Comparison of ENCODE assay signal across 10 mouse cellular contexts in the genomic region with DNA sequence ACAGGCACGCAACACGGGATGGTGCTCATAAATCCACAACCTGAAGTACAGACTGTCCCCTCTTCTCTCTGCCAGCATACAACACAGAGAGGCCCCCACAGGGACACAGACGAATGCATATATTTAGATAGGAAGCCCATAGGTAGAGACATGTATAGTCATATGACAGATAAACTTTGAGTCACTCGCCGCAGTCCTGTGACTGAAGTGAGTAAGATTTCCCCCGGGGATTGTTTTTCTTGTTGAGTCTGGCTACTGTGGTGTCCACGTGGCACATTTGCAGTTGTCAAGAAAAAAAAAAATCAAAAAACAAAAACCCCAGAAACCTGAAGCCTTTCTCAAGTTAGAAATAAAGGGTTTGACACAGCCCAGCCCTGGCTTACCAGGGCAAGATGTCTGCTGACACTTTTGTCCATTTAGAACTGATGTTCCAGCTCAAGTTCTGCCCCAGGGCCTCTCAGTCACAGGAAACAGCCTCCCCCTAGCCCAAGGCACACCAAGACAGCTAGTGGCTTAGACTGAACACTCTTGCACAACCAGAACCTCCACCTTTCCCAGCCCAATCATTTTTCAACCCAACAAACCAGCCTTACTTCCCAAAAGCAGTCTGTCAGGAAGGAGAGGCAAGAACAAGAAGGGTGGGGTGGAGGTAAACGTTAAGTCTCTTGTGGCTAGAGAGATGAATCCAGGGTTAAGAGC. TPM values are rescaled to one million over a fixed set of nuclear protein-coding genes. Genes with fewer than 3 reads are reported as not detected.
DNase-seq lines count a peak whose midpoint lies in the region; ATAC-seq and TF ChIP-seq lines count a peak whose summit lies in the region.
"Had no signal": no experiment of that assay in that cellular context is flagged by ENCODE, and none has a peak within 500 bp of the region (broad histone marks: within the 10 kb centered on the region; RNA-seq: fewer than 3 reads in every experiment).

No protein-coding gene starts in this region.

- H3K27me3 ChIP-seq in E14TG2a.4 (ENCODE audit: insufficient read depth, low read length), result no peaks in the 10 kb centered on the region
- H3K27me3 ChIP-seq in embryonic facial prominence, embryonic 14.5 days (replicated peaks; ENCODE audit: control insufficient read depth, insufficient read depth, low read length), result no peaks in the 10 kb centered on the region
- H3K27me3 ChIP-seq: lung, embryonic 15.5 days had no signal

- no peak overlapping the region for H3K4me2 ChIP-seq in embryonic facial prominence, embryonic 14.5 days (ENCODE audit: low read depth, low read length)
- H3K4me2 ChIP-seq: lung, embryonic 15.5 days had no signal

- no peak overlapping the region for H3K27ac ChIP-seq in embryonic facial prominence, embryonic 14.5 days (replicated peaks; ENCODE audit: low read depth, low read length)
- H3K27ac ChIP-seq: lung, embryonic 15.5 days had no signal

- WGBS in embryonic facial prominence, embryonic 14.5 days, result 38% methylated on average over 8 of the region's 8 CpGs

- H3K4me1 ChIP-seq in E14TG2a.4 (replicated peaks; ENCODE audit: low read depth, low read length), result peaks cover 94% of the 10 kb centered on the region
- peaks cover 17% of the 10 kb centered on the region for H3K4me1 ChIP-seq in embryonic facial prominence, embryonic 14.5 days (ENCODE audit: control insufficient read depth, insufficient read depth, low read length)

- no peaks in the 10 kb centered on the region for H3K36me3 ChIP-seq in E14TG2a.4 (ENCODE audit: insufficient read depth, low read length)
- H3K36me3 ChIP-seq in embryonic facial prominence, embryonic 14.5 days (ENCODE audit: control insufficient read depth, insufficient read depth, low read length), result no peaks in the 10 kb centered on the region
- H3K36me3 ChIP-seq: lung, embryonic 15.5 days had no signal

- DNase-seq in kidney, adult 9 months, result peak; percentile 12
- DNase-seq in kidney, postnatal 10 days, result no peak
- DNase-seq in embryonic facial prominence, embryonic 14.5 days (ENCODE audit: low spot score), result peak; percentile 79
- DNase-seq in left cerebral cortex, postnatal 10 days (ENCODE audit: extremely low spot score in 1 of 2, low spot score in 2 of 2), result no peak
- no peak for DNase-seq in urinary bladder, adult 2 months (ENCODE audit: low spot score)
- no peak for DNase-seq in testis, postnatal 14 days (ENCODE audit: low spot score)

- no peak for ATAC-seq in embryonic facial prominence, embryonic 14.5 days (ENCODE audit: low read depth)
- peak; percentile 61 for ATAC-seq in megakaryocyte-erythroid progenitor cell, adult 5-6 weeks (replicated peaks; ENCODE audit: low FRiP score, low TSS enrichment, poor library complexity, severe bottlenecking)
- ATAC-seq: hindbrain, embryonic 16.5 days had no signal

- peak overlapping the region; percentile 58 for H3K4me3 ChIP-seq in E14TG2a.4 (replicated peaks; ENCODE audit: low read length)
- H3K4me3 ChIP-seq in embryonic facial prominence, embryonic 14.5 days (ENCODE audit: low read depth, low read length), result no peak overlapping the region
- H3K4me3 ChIP-seq: lung, embryonic 15.5 days had no signal

- H3K9ac ChIP-seq in embryonic facial prominence, embryonic 14.5 days (ENCODE audit: low read depth, low read length), result no peak overlapping the region
- H3K9ac ChIP-seq: lung, embryonic 15.5 days had no signal

- intact Hi-C loops in left cerebral cortex, postnatal 10 days (cut with DNase I), result no loop called here

- TF ChIP-seq CTCF in E14TG2a.4 (conservative IDR thresholded peaks at IDR 0.05; ENCODE audit: low read length), result no peak

- no peaks in the 10 kb centered on the region for H3K9me3 ChIP-seq in E14TG2a.4 (ENCODE audit: low read length)
- no peaks in the 10 kb centered on the region for H3K9me3 ChIP-seq in embryonic facial prominence, embryonic 14.5 days (ENCODE audit: control insufficient read depth, low read length)
- H3K9me3 ChIP-seq: lung, embryonic 15.5 days had no signal

RNA-seq across cellular contexts. Expression of a gene that starts 24.2 kb away (rescaled TPM):
- 126 and 136 TPM in 2 replicates for polyA plus RNA-seq in embryonic facial prominence, embryonic 14.5 days (2014; fragmentation: Nextera tagmentation; extraction: Ambion mirVana)
- total RNA-seq in megakaryocyte-erythroid progenitor cell, adult 5-6 weeks (2014; fragmentation: Nextera tagmentation), result 78.1 and 94.5 TPM in 2 replicates
- 145 and 151 TPM in 2 replicates for total RNA-seq in megakaryocyte-erythroid progenitor cell, adult 5-6 weeks (2017)
- total RNA-seq in left cerebral cortex, postnatal 10 days (2021), result 10 to 100 TPM; 43.5 to 49.4 TPM
- 52.9 and 64.9 TPM in 2 replicates for polyA plus RNA-seq in urinary bladder, adult 2 months (2012; rRNA removed)

RNA-seq across cellular contexts. Expression of a gene that starts 60.0 kb away (rescaled TPM):
- polyA plus RNA-seq in embryonic facial prominence, embryonic 14.5 days (2014; fragmentation: Nextera tagmentation; extraction: Ambion mirVana), result 379 and 406 TPM in 2 replicates
- 141 and 157 TPM in 2 replicates for total RNA-seq in megakaryocyte-erythroid progenitor cell, adult 5-6 weeks (2014; fragmentation: Nextera tagmentation)
- total RNA-seq in megakaryocyte-erythroid progenitor cell, adult 5-6 weeks (2017), result 570 and 579 TPM in 2 replicates
- 100 to 1,000 TPM; 341 to 351 TPM for total RNA-seq in left cerebral cortex, postnatal 10 days (2021)
- 47.7 and 61.5 TPM in 2 replicates for polyA plus RNA-seq in urinary bladder, adult 2 months (2012; rRNA removed)

Comparison
In these comparisons a context has a peak if more than half of its experiments do, and no peak if none do; other contexts are left out.
1. DNase-seq: peak in kidney, adult 9 months (single experiment) and embryonic facial prominence, embryonic 14.5 days (single experiment); none in kidney, postnatal 10 days (single experiment), left cerebral cortex, postnatal 10 days (0 of 2), urinary bladder, adult 2 months (single experiment) and testis, postnatal 14 days (single experiment).